In the genomic region with DNA sequence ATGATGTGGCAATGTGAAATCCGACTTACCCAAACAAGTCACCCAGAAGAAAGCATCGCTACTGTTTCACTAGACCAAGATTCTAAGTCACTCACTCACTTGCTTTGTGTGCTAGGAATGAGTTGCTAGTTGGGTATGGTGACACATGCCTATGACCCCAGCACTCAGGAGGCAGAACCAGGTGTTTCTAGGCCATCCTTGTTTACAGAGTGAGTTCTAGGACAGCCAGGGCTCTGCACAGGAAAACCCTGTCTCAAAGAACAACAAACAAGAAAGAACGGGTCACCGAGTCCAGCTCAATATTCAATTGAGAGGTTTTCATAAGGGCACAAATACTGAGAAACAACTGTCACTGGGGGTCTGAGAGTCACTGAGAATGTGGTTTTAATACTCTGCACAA, we compare ENCODE assay signal across 20 mouse cellular contexts. TPM values are rescaled to one million over a fixed set of nuclear protein-coding genes. Genes with fewer than 3 reads are reported as not detected.
"Had no signal": no experiment of that assay in that cellular context is flagged by ENCODE, and none has a peak within 500 bp of the region (broad histone marks: within the 10 kb centered on the region; RNA-seq: fewer than 3 reads in every experiment).

No protein-coding gene starts in this region.

- H3K4me1 ChIP-seq: liver, embryonic 15.5 days; lung, embryonic 15.5 days; megakaryocyte, embryonic 14.5 days; midbrain, embryonic 12.5 days; neural tube, embryonic 12.5 days; stomach, embryonic 15.5 days had no signal

- H3K9ac ChIP-seq: liver, embryonic 15.5 days; lung, embryonic 15.5 days; midbrain, embryonic 12.5 days; neural tube, embryonic 12.5 days; stomach, embryonic 15.5 days had no signal

- H3K9me3 ChIP-seq: liver, embryonic 15.5 days; lung, embryonic 15.5 days; midbrain, embryonic 12.5 days; neural tube, embryonic 12.5 days; stomach, embryonic 15.5 days had no signal

- H3K27ac ChIP-seq: liver, embryonic 15.5 days; lung, embryonic 15.5 days; macrophage; midbrain, embryonic 12.5 days; neural tube, embryonic 12.5 days; stomach, embryonic 15.5 days; stomach, postnatal 0 days had no signal

- H3K4me3 ChIP-seq: liver, embryonic 15.5 days; lung, embryonic 15.5 days; megakaryocyte, embryonic 14.5 days; midbrain, embryonic 12.5 days; neural tube, embryonic 12.5 days; stomach, embryonic 15.5 days had no signal

- H3K27me3 ChIP-seq: liver, embryonic 15.5 days; lung, embryonic 15.5 days; megakaryocyte, embryonic 14.5 days; midbrain, embryonic 12.5 days; neural tube, embryonic 12.5 days; stomach, embryonic 15.5 days had no signal

- ATAC-seq: lung, postnatal 0 days had no signal

- DNase-seq: lung, adult 2 months; lung, postnatal 14 days; lung, postnatal 36 days; midbrain, embryonic 14.5 days; right cerebral cortex, postnatal 14 days; thymus, adult 2 months; thymus, postnatal 25 days; thymus, postnatal 4 days had no signal

- H3K4me2 ChIP-seq: liver, embryonic 15.5 days; lung, embryonic 15.5 days; midbrain, embryonic 12.5 days; neural tube, embryonic 12.5 days; stomach, embryonic 15.5 days had no signal

RNA-seq across cellular contexts. Expression of a gene that starts 26.6 kb away (rescaled TPM):
- total RNA-seq: megakaryocyte progenitor cell, adult 5-6 weeks; monocyte, adult 5-6 weeks; neutrophil, adult 5-6 weeks had no signal
- polyA plus RNA-seq: macrophage had no signal
